In genomic region chr11:7113687-7114086, GRCm38 (mm10) we compare ENCODE assay signal across 12 mouse cellular contexts. TPM values are rescaled to one million over a fixed set of nuclear protein-coding genes. Genes with fewer than 3 reads are reported as not detected.
DNase-seq lines count a peak whose midpoint lies in the region; ATAC-seq and TF ChIP-seq lines count a peak whose summit lies in the region.
"Had no signal": no experiment of that assay in that cellular context is flagged by ENCODE, and none has a peak within 500 bp of the region (broad histone marks: within the 10 kb centered on the region; RNA-seq: fewer than 3 reads in every experiment).

No protein-coding gene starts in this region.

- no peaks in the 10 kb centered on the region for H3K4me1 ChIP-seq in forebrain, embryonic 16.5 days (replicated peaks; ENCODE audit: control insufficient read depth, insufficient read depth, low read length)
- H3K4me1 ChIP-seq in forebrain, embryonic 13.5 days: 0 out of 2 replicates have a peak, but pooled peaks cover 6% of the 10 kb centered on the region
- H3K4me1 ChIP-seq in intestine, embryonic 15.5 days (replicated peaks): no peaks in the 10 kb centered on the region
- H3K4me1 ChIP-seq in intestine, embryonic 16.5 days (ENCODE audit: control insufficient read depth, insufficient read depth, low read length): no peaks in the 10 kb centered on the region
- H3K4me1 ChIP-seq: embryonic facial prominence, embryonic 10.5 days; forebrain, embryonic 15.5 days had no signal

- no peaks in the 10 kb centered on the region for H3K9me3 ChIP-seq in forebrain, embryonic 16.5 days (ENCODE audit: control insufficient read depth, low read length)
- no peaks in the 10 kb centered on the region for H3K9me3 ChIP-seq in forebrain, embryonic 13.5 days (replicated peaks)
- no peaks in the 10 kb centered on the region for H3K9me3 ChIP-seq in intestine, embryonic 15.5 days
- no peaks in the 10 kb centered on the region for H3K9me3 ChIP-seq in intestine, embryonic 16.5 days (ENCODE audit: control insufficient read depth, low read length)
- H3K9me3 ChIP-seq: embryonic facial prominence, embryonic 10.5 days; forebrain, embryonic 15.5 days had no signal

- peak; percentile 38; the same call in 1 of the 2 replicates for ATAC-seq in forebrain, embryonic 16.5 days
- ATAC-seq in forebrain, embryonic 13.5 days: no peak
- 0 out of 2 replicates have a peak, but pooled peaks have one; percentile 53 for ATAC-seq in intestine, embryonic 15.5 days
- ATAC-seq in intestine, embryonic 16.5 days: no peak
- ATAC-seq: forebrain, embryonic 15.5 days; inflammation-experienced regulatory T-cells, adult 6 months; liver, postnatal 0 days had no signal

- H3K4me3 ChIP-seq in forebrain, embryonic 16.5 days (replicated peaks; ENCODE audit: low read length): no peak overlapping the region
- H3K4me3 ChIP-seq in forebrain, embryonic 13.5 days: no peak overlapping the region
- H3K4me3 ChIP-seq in intestine, embryonic 15.5 days (replicated peaks): no peak overlapping the region
- H3K4me3 ChIP-seq in intestine, embryonic 16.5 days (ENCODE audit: low read length): no peak overlapping the region
- H3K4me3 ChIP-seq in layer of hippocampus, adult 2 months: no peak overlapping the region
- H3K4me3 ChIP-seq: embryonic facial prominence, embryonic 10.5 days; forebrain, embryonic 15.5 days had no signal

- peak; percentile 23 for DNase-seq in right cerebral cortex, adult 18-20 months
- no peak for DNase-seq in right cerebral cortex, adult 2 months (ENCODE audit: low spot score in 2 of 2)
- no peak for DNase-seq in layer of hippocampus, adult 2 months (ENCODE audit: low spot score in 2 of 2)
- DNase-seq: liver, postnatal 0 days; thymus, postnatal 4 days had no signal

- no peaks in the 10 kb centered on the region for H3K36me3 ChIP-seq in forebrain, embryonic 16.5 days (ENCODE audit: control insufficient read depth, insufficient read depth)
- H3K36me3 ChIP-seq in forebrain, embryonic 13.5 days (ENCODE audit: poor library complexity, severe bottlenecking): no peaks in the 10 kb centered on the region
- H3K36me3 ChIP-seq in intestine, embryonic 15.5 days: no peaks in the 10 kb centered on the region
- H3K36me3 ChIP-seq in intestine, embryonic 16.5 days (ENCODE audit: control insufficient read depth, insufficient read depth, low read length): no peaks in the 10 kb centered on the region
- H3K36me3 ChIP-seq: embryonic facial prominence, embryonic 10.5 days; forebrain, embryonic 15.5 days had no signal

- no peaks in the 10 kb centered on the region for H3K27me3 ChIP-seq in forebrain, embryonic 16.5 days (replicated peaks; ENCODE audit: control insufficient read depth, insufficient read depth, low read length)
- no peaks in the 10 kb centered on the region for H3K27me3 ChIP-seq in forebrain, embryonic 13.5 days
- H3K27me3 ChIP-seq in intestine, embryonic 15.5 days (replicated peaks): no peaks in the 10 kb centered on the region
- H3K27me3 ChIP-seq in intestine, embryonic 16.5 days (replicated peaks; ENCODE audit: control insufficient read depth, insufficient read depth, low read length): no peaks in the 10 kb centered on the region
- H3K27me3 ChIP-seq: forebrain, embryonic 15.5 days had no signal

- 42% methylated on average over 6 of the region's 6 CpGs for WGBS in forebrain, embryonic 16.5 days
- 51% methylated on average over 6 of the region's 6 CpGs for WGBS in forebrain, embryonic 13.5 days
- WGBS in intestine, embryonic 15.5 days: 49% methylated on average over 6 of the region's 6 CpGs
- WGBS in intestine, embryonic 16.5 days: 59% methylated on average over 6 of the region's 6 CpGs

- no peak overlapping the region for H3K9ac ChIP-seq in forebrain, embryonic 16.5 days (replicated peaks; ENCODE audit: low read depth, low read length)
- no peak overlapping the region for H3K9ac ChIP-seq in forebrain, embryonic 13.5 days
- no peak overlapping the region for H3K9ac ChIP-seq in intestine, embryonic 15.5 days
- H3K9ac ChIP-seq in intestine, embryonic 16.5 days (ENCODE audit: low read depth, low read length): no peak overlapping the region
- H3K9ac ChIP-seq: forebrain, embryonic 15.5 days; liver, postnatal 0 days had no signal

- no peak overlapping the region for H3K27ac ChIP-seq in forebrain, embryonic 16.5 days (ENCODE audit: low read length)
- H3K27ac ChIP-seq in forebrain, embryonic 13.5 days: no peak overlapping the region
- H3K27ac ChIP-seq in intestine, embryonic 15.5 days: no peak overlapping the region
- no peak overlapping the region for H3K27ac ChIP-seq in intestine, embryonic 16.5 days (ENCODE audit: low read length)
- no peak overlapping the region; the same call in 1 of the 2 replicates for H3K27ac ChIP-seq in layer of hippocampus, adult 2 months
- H3K27ac ChIP-seq: embryonic facial prominence, embryonic 10.5 days; forebrain, embryonic 15.5 days had no signal

- no peak overlapping the region for H3K4me2 ChIP-seq in forebrain, embryonic 16.5 days (ENCODE audit: low read length)
- no peak overlapping the region for H3K4me2 ChIP-seq in forebrain, embryonic 13.5 days
- no peak overlapping the region for H3K4me2 ChIP-seq in intestine, embryonic 15.5 days (replicated peaks)
- H3K4me2 ChIP-seq in intestine, embryonic 16.5 days (ENCODE audit: low read depth, low read length): no peak overlapping the region
- H3K4me2 ChIP-seq: forebrain, embryonic 15.5 days had no signal

- TF ChIP-seq CTCF in layer of hippocampus, adult 2 months (conservative IDR thresholded peaks at IDR 0.05): no peak

RNA-seq across cellular contexts. Expression of gene Adcy1, which starts 50.4 kb away (rescaled TPM):
- 9.7 and 11.1 TPM in 2 replicates for polyA plus RNA-seq in forebrain, embryonic 16.5 days (2015; fragmentation: Nextera tagmentation; extraction: Ambion mirVana)
- polyA plus RNA-seq in forebrain, embryonic 13.5 days (2015; fragmentation: Nextera tagmentation; extraction: Ambion mirVana): 1.6 and 1.9 TPM in 2 replicates
- polyA plus RNA-seq in intestine, embryonic 15.5 days (2015; fragmentation: Nextera tagmentation; extraction: Ambion mirVana): 0.96 and 1.1 TPM in 2 replicates
- 0.68 and 0.72 TPM in 2 replicates for polyA plus RNA-seq in intestine, embryonic 16.5 days (2015; fragmentation: Nextera tagmentation; extraction: Ambion mirVana)
- total RNA-seq in layer of hippocampus, adult 2 months (2021): 100 to 1,000 TPM; 376 to 403 TPM

Comparison
In these comparisons a context has a peak if more than half of its experiments do, and no peak if none do; other contexts are left out.
1. ATAC-seq: peak in forebrain, embryonic 16.5 days (single experiment) and intestine, embryonic 15.5 days (single experiment); none in forebrain, embryonic 13.5 days (single experiment) and intestine, embryonic 16.5 days (single experiment).